Mouse (Mus musculus) liver, postnatal 0 days (tissue): ENCODE results near the gene Itpr1.

Source experiments
- CTCF ChIP-seq: sonication (generic); IDR thresholded peaks from 2 replicates; pipeline ENCODE4 v1.5.1; 2016; ENCODE audit warnings: antibody characterized with exemption, low read depth
- EP300 ChIP-seq: IDR thresholded peaks from 2 replicates; pipeline ENCODE4 v1.6.1; 2016; ENCODE audit warnings: antibody characterized with exemption, low read depth, mild to moderate bottlenecking

DNA sequence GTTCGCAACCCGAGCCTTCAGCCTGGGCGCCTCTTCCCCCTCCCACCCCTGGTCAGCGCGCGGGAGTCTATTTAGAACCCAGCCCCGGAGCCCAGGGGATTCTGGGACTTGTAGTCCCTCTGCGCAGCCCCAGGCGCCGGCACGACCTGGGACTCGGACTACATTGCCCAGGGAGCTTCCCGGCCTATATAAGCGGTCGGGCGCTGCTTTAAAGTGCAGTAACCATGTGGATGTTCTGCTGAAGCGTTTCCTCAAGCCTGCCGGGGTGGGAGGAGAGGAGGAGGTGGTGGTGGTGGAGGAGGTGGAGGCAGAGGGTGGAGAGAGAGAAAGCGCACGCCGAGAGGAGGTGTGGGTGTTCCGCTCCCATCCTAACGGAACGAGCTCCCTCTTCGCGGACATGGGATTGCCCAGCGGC is at the start of gene Itpr1:
- no peak for TF ChIP-seq EP300
- TF ChIP-seq CTCF: no peak
